Mouse (Mus musculus) spleen, postnatal 14 days (tissue): ENCODE data around the gene Ippk.

Source experiments
- DNase-seq, 2 experiments: peaks; one replicate each; pipeline ENCODE4 v3.0.0; 2021 to 2022; ENCODE audit warnings: low spot score in 2 of 2

Ippk gene

GRCm38 (mm10) chr13:49480551-49480950, 59.5 kb downstream of the Ippk start:
- DNase-seq: no peak

GRCm38 (mm10) chr13:49485388-49485787, 64.3 kb downstream of the Ippk start:
- DNase-seq: no peak

- DNase-seq: no peak
Measured at GRCm38 (mm10) chr13:49492376-49493368, 71.6 kb downstream of the Ippk start, which contains the start of gene Tes3-ps. TSS of gene Tes3-ps (plus strand) at chr13:49493318.

- DNase-seq: no peak
Measured at GRCm38 (mm10) chr13:49504510-49504909, 83.5 kb downstream of the Ippk start, which contains the start of gene Ecm2. TSS of gene Ecm2 (plus strand) at chr13:49504810.

- DNase-seq: no peak
Measured at GRCm38 (mm10) chr13:49505776-49506175, 84.7 kb downstream of the Ippk start.

- no peak for DNase-seq
Measured at GRCm38 (mm10) chr13:49507176-49507575, 86.1 kb downstream of the Ippk start.
